Mouse (Mus musculus): ENCODE data around the gene Gm20547.

The Gm20547 gene

DNA sequence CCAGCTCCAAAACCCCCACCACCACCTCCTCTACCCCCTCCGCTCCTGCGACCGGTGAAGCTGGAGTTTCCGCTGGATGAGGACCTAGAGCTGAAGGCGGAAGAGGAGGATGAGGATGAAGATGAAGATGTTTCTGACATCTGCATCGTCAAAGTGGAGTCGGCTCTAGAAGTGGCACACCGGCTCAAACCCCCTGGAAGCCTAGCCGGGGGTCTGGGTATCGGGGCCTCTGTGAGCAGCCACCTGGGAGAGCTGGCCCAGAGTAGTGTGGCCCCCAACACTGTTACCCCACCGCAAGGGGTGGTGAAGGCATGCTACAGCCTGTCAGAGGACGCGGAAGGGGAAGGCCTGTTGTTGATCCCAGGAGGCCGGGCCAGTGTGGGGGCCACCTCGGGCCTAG is 13.9 kb upstream of the Gm20547 start:
- DNase-seq: peak; percentile 22

DNA sequence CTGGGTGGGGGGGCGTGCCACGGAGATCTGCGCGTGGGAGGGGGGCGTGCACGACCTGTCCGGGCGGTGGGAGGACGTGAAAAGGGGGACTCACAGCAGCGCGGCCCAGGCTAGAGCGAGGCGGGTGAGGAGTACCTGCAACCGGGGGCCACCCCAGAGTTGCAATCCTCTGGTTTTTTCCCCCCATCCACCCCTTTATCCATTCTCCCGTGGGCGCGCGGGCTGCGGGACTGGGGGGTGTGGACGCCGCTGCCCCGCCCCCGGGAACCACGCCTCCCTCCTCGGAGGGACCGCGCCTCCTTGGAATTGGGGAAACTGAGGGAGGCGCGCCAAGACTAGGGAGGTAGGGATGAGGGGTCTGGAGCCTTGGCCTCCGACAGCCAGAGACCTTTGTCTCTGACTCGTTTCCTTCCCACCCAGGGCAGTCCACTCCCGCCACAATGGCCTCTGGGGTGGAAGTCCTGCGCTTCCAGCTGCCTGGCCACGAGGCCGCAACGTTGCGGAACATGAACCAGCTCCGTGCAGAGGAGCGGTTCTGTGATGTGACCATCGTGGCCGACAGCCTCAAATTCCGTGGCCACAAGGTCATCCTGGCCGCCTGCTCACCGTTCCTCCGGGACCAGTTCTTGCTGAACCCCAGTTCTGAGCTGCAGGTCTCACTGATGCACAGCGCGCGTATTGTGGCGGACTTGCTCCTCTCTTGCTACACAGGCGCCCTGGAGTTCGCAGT is 13.1 kb upstream of the Gm20547 start:
- peak; percentile 77 for DNase-seq

DNA sequence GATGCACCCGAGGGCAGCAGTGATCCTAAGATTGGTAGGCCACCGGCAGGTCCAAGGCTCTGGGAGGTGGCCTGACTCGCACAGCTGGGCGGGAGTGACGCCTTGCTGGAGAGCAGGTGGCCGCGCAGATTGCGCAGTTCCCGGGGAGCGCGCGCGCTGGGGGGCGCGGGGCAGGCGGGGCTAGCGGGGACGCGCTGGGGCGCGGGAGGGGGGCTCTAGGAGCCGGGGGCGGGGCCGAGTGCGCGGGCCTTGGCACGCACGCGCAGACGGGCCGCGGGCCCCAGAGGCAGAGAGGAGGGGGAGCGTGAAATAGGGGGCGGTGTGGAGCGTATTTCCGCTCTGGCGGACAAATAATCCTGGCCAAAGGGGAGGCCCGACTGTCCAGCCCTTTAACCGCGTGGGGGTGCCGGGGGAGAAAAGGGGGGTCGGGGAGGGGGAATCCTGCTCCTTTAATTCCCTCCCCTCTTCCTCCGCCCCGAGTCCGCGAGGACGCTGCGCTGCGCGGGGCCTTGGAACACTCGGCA is 12.3 kb upstream of the Gm20547 start:
- peak; percentile 97 for DNase-seq

DNA sequence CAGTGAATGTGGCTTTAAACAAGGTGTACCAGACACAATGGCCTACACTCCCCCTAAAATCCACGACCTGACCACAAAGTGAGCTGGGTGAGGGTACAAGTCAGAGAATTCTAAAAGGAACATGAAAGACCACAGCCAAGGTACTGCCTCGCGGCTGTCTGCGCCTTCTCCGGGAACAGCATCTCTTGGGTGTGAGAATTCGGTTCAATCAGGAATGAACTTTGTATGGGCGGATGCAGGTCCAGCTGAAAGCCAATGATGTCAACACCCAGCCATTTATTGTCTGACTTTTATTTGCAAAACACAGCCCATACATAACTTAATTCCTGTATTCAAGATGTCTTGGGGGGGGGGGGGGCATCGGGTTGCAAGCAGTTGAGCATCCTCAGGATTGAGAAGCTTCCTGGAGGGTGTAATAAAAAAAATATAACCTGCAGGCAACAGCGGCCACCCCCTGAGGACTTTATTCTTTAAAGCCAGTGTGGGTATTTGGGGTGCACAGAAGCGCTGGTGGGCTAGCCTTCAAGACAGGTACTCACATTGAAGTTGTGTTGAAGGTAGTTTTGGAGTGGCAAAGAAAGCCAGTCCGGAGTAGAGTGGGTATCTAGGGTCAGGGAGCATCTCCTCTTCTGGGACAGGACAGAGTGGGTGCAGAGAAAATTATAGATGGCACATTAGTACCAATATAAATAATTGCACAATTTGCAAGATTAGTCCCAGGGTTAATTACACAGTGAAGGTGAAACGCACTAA is 11.4 kb upstream of the Gm20547 start:
- DNase-seq: no peak

DNA sequence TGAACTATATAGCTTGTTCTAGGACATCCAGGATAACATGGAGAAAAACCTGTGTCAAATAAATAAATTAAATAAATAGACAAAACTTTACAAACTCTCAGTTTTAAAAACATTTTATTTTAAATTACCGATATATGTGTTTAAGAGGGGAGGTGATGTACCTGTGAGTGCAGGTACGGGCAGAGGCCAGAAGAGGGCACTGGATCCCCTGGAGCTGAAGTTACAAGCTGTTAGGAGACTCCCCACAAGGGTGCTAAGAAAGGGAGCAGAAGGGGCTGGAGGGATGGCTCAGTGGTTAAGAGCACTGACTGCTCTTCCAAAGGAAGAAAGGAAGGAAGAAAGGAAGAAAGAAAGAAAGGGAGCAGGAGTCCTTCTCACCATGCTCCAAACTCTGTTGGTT is 9.5 kb upstream of the Gm20547 start:
- no peak for DNase-seq

DNA sequence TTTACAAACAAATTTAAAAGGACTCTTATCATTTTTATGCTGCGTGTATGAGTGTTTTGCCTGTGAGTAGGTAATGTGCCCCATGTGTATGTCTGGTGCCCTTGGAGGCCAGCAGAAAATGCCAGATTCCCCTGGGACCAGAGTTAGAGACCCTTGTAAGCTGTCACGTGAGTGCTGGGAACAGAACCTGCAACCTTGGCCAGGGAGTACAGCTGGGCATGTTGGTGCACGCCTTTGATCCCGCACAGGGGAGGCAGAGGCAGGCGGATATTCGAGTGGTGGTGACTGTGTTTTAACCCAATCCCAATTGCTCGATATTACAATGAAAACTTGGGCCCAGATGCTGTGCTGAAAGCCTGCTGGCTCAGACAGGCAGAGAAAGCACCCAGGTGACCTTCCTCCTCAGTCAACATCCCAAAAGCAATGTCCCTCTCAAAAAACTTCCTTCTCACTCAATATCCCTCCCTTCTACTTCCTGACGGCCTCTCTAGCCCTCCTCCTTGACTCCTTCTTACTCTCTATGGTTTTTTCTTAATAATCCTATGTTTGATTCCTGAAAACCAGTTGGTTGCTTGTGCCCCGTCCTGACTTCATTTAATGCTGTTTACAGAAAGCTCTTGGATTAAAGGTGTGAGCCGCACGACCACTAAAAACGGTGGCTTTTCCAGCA is 8.4 kb upstream of the Gm20547 start:
- DNase-seq: no peak

DNA sequence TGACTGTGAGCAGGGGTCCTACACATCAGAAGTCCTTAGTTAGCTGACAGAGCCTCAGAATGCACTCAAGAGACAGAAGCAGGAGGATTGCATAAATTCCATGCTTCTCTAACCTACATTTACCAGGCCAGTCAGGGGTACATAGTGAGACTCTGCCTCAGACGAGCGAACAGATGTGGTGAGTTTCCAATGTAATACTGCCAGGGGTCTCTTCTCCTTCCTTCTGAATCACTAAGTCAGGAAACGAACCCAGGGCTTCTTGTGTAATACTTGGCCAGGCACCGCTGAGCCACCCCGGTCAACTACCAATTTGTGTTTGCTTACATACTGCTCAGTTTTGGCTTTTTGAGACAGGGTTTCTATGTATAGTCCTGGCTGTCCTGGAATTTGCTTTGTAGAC is 6.1 kb upstream of the Gm20547 start:
- DNase-seq: no peak

DNA sequence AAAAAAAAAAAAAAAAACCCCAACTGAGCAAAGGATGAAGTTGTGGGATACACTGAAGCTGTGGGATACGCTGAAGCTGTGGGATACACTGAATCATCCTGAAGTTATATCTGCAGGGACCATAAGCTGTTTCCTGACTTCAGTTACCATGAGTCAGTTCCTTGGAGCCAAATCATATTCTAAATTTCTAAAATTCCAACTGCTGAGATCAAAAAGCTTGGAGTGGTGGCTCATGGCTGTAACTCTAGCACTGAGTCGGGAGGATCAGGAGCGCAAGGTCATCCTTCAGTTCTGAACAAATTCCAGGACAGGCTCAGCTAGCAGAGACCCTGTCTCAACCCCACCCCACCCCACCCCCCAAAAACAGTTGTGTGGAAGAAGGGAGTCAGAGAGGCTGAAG is 3.8 kb upstream of the Gm20547 start:
- no peak for DNase-seq

DNA sequence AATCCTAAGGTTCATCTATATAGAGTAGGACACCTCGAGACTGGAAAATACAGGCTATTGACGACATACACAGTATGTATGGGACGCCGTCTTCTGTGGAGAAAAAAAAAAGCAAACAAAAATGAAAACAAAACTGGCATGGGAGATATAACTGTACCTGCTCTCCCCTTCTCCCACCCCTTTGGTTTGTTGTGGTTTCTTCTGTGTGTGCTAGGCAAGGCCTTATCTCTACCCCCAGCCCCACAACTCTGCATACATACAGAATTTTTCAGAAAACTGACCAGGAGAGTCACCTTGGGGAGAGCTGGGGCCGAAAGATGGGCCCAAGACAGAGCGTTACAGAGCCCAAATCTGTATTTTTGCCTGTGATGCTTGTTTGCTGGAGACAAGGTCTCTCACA is 2.9 kb upstream of the Gm20547 start:
- DNase-seq: no peak

DNA sequence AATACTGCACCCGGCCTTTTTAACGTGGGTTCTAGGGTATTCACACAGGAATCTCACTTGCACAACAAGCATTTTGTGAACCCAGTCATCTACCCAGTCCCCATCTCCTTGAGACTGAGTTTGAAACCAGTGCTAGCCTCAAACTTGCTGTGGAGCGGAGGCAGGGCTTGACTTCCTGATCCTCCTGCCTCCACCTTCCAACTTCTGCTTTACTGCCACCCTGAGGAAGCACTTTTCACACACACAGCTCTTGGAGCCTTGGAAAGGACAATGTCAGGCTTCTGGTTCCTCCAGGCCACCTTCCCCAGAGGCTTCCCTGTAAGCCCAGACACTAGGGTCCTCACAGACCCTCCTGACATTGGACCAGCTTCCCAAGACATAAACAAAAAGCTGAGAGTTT is 1.5 kb upstream of the Gm20547 start:
- no peak for DNase-seq

DNA sequence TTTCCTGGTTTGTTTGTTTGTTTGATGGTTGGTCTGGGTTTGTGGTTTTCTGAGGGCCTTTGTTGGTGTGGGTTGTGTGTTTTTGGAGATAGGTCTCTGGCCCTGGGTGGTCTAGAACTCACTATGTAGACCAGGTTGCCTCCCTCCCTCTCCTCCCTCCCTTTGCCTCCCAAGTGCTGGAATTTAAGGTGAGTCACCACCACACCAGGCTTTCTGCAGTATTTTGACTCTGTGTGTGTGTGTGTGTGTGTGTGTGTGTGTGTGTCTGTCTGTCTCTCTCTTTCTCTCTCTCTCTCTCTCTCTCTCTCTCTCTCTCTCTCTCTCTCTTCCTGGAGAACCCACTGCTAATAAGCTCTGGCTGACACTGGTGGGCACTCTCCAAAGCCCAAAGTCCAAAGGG is 676 bp downstream of the Gm20547 start:
- no peak for DNase-seq

DNA sequence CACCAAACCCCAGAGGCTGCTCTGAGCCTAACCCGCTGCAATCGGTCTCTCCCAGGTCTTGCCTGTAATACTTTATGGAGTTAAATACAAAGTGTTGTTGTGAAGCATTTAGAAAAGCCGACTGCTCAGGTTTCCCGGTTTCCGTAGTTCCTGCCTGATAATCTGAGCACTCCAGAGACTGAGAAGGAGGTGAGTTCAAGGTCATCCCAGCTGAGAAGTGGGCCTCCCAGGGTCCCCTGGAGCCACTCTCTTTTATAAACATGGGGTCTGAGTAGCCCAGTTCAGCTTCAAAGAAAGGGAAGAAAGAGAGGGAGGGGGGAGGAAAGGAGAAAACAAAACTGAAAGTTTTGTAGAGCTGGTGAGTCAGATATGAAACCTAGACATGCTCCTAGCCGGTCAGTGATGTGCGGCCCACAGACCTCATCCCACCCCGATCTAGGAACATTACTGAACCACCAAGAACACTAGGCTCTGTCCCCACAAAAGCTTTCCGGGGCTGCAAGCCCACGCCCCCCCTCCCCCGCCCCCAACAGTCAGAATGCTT is 2.4 kb downstream of the Gm20547 start, which contains the start of gene Zbtb12:
Gene Zbtb12, plus strand, starts transcription at position 148 of the 544 bp plus-strand sequence.
- no peak for DNase-seq

DNA sequence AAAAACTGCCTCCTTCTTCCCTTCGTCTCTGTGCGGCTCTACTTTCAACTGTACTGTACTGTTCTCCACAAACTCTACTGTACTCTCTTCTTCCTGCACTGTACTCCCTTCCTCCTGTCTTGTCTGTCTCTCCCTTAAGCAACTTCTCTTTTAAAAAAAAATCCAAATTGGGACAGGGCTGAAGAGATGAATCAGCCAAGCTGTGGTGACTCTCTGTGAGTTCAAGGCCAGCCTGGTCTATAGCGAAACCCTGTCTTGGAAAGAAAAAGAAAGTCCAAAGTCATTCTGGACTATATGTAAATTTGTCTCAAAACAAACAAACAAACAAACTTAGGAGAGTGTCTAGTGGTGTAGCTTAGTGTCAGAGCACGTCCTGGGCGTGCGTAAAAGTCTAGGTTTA is 7.5 kb downstream of the Gm20547 start:
- no peak for DNase-seq

DNA sequence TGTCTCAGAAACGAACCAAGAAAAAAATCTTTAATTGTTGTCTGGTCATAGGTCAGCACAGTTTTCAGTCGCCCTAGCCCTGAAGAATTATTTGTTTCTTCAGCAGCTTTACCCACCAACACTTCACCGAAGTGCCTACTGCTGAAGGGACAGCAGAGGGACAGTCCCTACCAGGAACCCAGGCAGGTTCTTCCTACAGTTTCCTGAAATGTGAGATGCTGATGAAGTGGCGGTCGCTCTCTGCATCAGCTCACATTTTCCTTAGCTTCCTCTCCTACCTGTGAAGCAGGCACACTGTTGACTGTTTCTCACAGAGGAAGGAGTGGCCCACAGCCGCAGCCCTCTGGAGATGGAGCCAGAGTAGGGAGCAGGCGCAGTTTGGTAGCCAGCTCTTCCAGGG is 15.9 kb downstream of the Gm20547 start:
- no peak for DNase-seq

DNA sequence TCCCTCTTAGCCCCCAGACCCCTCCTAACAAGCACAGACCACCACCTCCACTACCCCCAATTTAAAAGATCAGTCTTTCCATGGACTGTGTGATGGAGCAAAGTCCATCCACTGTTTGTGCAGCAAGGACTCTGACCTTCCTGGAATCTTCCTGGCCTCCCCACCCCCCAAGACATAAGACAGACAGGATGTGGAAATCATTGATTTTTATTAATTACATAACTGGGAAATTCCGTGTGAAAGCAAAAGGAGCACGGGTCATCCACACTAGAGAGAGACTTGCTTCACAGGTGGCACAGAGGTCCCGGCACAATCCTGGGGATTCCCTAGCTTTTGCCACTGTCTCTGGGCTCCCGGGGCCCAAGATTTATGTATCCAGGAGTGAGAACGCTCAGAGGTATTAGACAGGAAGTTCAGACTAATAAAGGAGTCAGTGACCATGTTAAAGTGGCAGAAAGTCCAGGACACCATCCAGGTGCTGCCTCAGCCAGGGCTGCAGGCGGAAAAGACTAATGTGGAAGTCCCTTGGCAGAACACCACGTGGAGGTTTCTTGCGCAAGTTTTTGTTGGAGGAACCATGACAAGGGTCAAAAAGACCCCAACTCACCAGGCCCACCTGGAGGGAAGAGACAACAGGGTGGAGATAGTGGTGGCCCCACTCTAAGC is 19.3 kb downstream of the Gm20547 start, which contains the start of gene Cfb:
Gene Cfb, minus strand, starts transcription at position 103 of the 666 bp plus-strand sequence.
- peak; percentile 65 for DNase-seq

DNA sequence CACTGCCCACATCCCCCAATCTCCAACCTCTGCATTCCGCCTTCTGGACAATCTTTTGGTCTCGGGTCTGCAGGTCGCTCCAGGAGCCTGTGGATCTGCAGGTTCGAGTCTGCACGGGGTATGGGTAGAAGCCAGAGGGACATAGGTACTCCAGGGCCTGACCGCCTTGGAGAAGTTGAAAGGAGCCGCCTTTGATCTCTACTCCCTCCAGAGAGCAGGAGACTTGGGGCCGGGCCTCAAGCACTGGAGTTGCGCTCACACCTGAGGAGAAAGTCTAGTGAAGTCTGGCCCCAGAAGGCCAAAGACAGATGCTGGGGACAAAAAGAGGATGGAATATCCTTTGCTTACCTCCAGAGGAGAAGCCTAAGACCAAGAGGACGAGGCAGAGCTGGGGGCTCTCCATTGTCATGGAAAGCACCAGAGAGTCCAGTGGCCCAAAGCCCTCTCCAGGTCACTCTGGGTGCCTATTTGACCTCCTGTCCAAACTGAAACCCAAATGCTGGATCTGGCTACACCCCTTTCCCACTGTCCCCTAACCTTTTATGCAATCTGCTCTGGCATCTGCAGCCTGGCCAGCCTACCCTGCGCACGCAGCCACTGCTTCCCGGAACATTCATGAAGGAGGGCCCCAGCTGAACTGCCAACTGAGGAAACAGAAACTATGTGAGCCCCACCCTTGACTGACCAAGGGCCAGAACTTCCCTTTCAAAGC is 20.0 kb downstream of the Gm20547 start:
- DNase-seq: peak; percentile 57

DNA sequence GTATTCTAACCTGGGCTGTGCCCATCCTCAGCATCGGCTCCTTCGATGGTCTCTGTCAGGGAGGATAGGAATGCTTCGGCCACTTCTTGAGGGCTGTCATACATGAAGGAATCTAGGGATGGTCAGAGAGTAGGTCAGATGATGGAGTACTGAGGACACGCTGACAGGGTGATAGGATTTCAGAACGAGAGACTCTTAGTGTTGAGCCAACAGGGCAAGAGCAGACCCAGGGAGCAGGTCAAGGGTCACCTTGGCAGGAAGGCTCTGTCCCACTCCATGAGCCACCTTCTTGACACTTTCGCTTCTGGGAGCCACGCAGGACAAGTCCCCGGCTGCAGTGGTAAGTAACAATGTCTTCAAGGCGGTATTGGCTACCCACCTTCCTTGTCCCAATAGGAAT is 21.3 kb downstream of the Gm20547 start:
- DNase-seq: no peak

DNA sequence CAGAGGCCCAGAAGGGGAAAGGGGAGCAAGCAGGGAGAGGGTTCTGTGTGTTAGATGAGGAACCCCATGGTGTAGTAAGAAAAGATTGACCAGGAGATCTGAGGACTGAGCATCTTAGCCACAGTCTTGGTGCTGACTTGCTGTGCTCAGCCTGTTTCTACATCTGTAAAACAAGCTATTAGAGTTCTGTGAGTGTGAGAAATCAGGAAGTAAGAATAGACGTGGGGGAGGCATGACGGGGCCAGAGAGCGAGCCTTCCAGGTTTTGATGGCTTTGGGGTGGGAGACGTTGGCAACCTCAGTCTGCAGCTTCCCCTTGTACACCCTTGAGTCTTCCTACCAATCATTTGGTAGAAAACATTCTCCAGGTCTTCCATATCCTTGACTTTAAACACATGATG is 23.2 kb downstream of the Gm20547 start:
- DNase-seq: no peak

DNA sequence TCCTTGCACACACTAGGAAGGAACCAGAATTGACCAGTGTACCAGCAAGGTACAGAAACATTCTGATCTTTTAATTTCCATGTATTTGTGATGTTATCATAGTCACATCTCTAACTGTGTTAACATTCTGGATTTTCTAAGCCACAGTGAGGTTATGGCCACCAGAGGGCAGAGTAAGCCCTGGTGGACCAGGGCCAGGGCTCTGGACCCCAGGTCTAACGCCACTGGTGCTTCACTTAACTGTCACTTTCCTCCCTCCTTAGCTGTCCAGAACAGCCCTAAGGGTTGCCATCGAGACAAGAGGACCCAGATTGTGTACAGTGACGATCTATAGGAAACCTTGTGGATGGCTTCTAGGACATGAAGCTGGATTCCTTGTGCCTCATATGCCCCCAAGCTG is 26.0 kb downstream of the Gm20547 start:
- DNase-seq: peak; percentile 77

DNA sequence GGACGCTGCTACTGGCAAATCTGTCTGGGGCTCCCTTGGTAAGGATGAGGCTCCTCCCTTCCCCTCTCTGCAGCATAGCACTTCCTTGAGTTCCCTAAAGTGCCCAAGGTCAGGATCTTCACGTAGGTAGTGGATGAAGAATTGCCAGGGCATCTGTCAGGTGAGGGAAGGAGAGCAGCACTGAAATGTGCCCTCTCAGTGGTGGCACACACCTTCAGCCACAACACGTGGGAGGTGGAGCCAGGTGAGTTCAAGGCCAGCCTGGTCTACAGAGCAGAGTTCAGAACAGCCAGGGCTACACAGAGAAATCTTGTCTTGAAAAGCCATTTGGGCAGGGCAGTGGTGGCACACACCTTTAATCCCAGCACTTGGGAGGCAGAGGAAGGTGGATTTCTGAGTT is 27.1 kb downstream of the Gm20547 start:
- DNase-seq: no peak

DNA sequence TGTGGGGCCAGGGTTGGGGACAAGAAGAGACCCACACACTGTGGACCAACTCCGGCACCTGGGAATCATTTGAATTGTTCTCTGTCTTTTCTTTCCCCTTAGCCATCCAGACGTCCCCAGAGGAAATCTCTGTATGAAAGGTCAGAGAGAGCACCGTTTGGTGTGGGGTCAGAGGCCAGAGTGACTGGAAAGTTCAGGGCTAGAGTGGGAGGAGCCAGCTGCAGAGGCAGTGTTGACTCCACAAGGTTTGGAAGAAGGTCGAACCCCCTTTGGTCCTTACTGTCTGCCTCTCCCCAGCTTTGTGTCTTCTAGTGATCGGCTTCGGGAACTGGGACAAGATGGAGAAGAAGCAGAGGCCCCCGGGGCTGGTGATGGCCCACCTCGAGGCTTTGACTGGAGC is 28.3 kb downstream of the Gm20547 start:
- no peak for DNase-seq

DNA sequence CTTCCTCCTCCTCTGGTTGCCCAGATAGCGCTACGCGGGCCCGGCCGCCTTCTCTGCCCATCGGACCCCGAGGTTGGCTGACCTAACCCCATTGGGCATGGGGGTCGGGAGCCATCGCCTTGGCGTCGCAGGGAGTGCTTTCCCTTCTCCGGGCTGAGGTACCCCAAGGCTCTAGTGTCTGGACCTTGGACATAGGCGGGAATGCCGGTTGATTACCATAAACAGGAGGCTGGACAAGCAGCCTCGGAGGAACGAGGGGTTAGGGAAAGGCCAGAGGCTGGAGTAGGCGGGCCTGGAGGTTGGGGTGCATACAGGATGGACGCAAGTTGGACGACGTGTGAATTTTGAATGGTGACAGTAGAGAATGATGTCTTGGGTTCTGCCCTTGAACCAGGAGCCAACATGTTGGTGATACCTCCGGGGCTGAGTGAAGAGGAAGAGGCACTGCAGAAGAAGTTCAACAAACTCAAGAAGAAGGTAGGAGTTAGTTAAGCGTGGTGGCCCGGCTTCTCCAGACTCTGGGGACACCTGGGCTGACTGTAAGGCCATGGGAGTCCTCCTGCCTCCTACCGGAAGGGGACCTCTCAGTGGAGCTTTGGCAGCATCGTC is 31.2 kb downstream of the Gm20547 start:
- DNase-seq: no peak
